Mouse (Mus musculus) lung, postnatal 25 days (tissue): ENCODE data around the gene Wdr60.

Source experiments
- DNase-seq: peaks from one replicate; pipeline ENCODE4 v3.0.0; 2022; ENCODE audit warnings: low spot score

Wdr60 gene

GRCm38 (mm10) chr12:116182376-116182775 lies 80.4 kb downstream of the Wdr60 start:
- DNase-seq: no peak

DNA sequence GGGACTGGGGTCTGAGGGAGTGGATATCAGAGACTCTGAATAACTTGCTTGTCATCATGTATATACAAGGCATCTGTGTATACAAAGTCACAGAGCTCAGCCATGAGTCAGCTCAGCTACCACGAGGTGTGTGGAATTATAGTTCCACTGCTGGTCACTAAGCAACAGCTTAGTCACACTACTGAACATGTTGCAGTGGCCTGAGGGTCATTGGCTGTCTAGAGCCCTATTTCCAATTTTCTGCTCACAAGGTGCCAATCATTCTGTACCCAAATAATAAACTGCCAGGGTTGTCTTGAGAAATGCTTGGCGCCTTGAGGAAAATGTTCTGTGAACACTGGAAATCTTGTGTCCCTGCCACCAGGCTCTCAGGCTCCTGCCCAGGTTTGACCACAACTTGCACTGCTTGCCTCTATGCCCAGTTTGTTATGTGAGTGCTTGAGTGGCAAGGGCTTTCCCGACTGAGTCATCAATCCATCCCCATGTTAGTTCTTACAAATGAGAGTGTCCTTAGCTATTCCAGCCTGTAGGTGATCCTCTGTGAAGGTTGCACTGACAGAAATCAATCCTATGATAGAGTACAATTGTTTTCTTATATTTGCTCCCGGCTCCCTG lies 81.3 kb downstream of the Wdr60 start:
- DNase-seq: no peak

DNA sequence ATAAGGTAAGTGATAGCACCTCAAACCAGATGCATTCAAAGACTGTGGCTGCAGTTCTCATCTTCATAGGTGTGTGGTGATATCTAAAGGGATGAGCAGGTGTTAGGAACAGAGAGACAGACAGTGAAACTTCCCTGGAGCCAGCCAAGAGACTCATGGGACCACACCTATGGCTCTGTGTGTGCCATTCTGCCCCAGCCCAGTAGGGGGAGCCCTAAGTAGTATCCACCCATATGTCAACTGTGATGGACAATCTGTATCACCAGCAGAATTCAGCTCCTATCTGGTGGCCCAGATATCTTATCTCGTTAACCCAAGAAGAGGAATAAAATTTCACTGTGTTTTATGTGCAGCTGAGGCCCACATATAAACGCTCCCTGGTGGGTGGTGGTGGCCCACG lies 85.9 kb downstream of the Wdr60 start:
- no peak for DNase-seq

DNA sequence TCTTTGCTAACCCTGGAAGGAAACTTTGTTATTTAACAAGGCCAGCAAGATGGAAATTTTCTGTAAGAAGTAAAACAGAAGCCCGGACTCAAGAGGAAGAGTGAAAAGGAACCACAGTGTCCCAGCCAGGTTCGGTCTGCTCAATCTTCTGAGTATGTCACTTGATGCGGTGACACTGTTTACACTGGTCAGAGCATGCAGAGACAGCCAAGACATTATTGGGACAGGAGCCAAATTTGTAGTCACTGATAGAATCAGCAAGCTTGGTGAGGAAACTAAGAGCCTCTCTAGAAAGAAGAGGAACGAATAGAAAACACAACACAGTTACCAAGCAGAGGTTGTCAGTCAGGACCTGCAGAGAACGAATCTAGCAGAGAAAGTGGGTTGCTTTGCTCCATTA lies 93.2 kb downstream of the Wdr60 start:
- DNase-seq: peak; percentile 8

DNA sequence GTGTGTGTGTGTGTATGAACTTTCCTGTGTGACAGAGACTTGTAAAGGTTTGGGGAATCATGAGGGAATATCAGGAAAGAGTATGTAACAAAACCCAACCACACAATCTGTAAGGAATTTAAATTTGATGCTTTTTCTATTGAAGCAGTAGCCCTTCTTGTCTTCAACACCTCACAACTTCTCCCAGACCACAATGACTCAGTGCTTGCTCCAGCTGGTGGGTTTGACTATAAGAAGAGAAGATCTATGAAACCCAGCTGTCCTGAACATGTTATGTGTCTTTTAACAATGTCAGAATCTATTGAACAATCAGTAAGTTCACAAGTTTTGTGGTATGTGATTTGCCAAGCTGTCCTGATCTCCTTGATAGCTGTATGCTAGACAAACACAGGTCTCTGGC lies 97.5 kb downstream of the Wdr60 start:
- no peak for DNase-seq

DNA sequence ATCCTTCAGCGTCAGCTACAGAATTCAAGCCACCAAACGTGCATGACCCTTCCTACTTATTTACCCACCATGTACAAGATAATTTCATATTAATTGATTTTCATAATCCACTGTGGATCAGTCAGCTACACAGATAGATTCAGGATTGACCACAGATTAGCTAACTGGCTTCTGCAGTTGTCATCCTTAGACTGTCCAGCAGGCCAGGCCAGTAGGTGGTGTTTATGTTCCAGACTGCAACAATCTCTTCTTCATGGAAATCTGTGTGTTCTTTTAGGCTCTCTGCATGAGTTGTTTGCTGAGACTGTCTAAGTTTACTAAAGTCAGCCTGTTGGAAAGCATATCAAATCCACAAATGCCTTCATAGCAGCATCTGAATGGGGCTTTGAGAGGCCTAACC lies 103.1 kb downstream of the Wdr60 start:
- no peak for DNase-seq

GRCm38 (mm10) chr12:116159223-116159622 lies 103.6 kb downstream of the Wdr60 start:
- no peak for DNase-seq

DNA sequence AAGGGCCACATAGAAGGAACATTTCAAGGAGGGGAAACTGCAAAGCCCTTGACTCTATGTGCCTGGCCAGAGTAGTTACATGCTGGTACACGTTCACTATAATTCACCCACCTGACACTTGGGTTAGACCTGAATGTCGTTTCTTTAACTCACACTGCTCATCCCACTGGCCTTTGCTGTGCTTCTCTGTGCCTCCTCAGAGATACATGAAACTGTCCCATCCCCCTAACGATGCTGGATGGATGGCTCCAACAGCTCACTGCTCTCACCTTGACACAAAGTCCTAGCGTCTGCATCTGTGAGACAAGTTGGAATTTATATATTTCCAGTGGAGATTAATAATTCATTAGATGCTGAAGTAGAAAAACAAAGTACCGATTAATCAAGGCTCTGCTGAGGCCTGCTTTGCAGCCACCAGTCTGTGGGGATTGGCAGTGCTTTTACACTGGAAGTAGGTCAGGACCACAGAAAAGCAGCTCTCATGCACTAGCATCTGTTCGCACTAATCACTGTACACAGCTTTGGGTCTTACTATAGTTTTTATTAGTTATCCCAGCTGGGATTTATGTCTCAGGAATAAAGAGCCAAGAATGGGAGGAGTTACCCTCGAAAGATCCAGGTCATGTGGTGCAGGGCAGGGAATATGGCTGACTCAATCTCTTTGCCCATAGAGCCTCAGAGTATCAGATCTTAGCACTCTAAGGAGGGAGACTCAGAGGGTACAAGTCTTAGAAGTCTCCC lies 105.9 kb downstream of the Wdr60 start:
- DNase-seq: no peak
